Mouse (Mus musculus) gastrocnemius, postnatal 14 days (tissue): ENCODE results near the gene Fgf14. TPM values are rescaled to one million over a fixed set of nuclear protein-coding genes. Genes with fewer than 3 reads are reported as not detected.
A peak's percentile ranks its signal among the peaks of the same experiment; 100 is the strongest.
"Not testable (repeated sequence)": the region's sequence is repeated elsewhere in the genome, so short reads cannot be mapped to it uniquely, and the experiment has no call there.

ENCODE experiments used
- DNase-seq: peaks from one replicate; pipeline ENCODE4 v3.0.0; 2021; ENCODE audit warnings: mixed read lengths
- intact Hi-C: fragments of 180-260 bp; cut with DNase I; formaldehyde crosslinking; loops from one replicate; pipeline ENCODE4 v1.15.1; 2025; ENCODE audit warnings: low total_unique reads
- total RNA-seq, 2 experiments: library from RNA; stranded (reverse); gene quantifications; 2 replicates each; pipeline ENCODE4 v1.2.3; 2021

The Fgf14 gene
- total RNA-seq, 2 experiments from 2014 or later = not detected

GRCm38 (mm10) chr14:124222447-124222846 is 454.5 kb downstream of the Fgf14 start:
- no peak for DNase-seq
- intact Hi-C loops = no loop called here

GRCm38 (mm10) chr14:124220979-124221378 is 455.9 kb downstream of the Fgf14 start:
- intact Hi-C loops = no loop called here
- DNase-seq = no peak

- intact Hi-C loops = no loop called here
- DNase-seq = no peak
Measured at GRCm38 (mm10) chr14:124195806-124196205, 481.1 kb downstream of the Fgf14 start.

GRCm38 (mm10) chr14:124195331-124195730 is 481.6 kb downstream of the Fgf14 start:
- no peak for DNase-seq
- intact Hi-C loops = no loop called here

- DNase-seq = no peak
- intact Hi-C loops = no loop called here
Measured at GRCm38 (mm10) chr14:124192815-124193142, 484.1 kb downstream of the Fgf14 start.

- intact Hi-C loops = no loop called here
- DNase-seq = peak; percentile 3
Measured at GRCm38 (mm10) chr14:124191913-124192814, 484.8 kb downstream of the Fgf14 start.

- no peak for DNase-seq
- intact Hi-C loops = no loop called here
Measured at GRCm38 (mm10) chr14:124180265-124180664, 496.7 kb downstream of the Fgf14 start.

GRCm38 (mm10) chr14:124174111-124174510 is 502.8 kb downstream of the Fgf14 start:
- DNase-seq = no peak
- intact Hi-C loops = no loop called here

GRCm38 (mm10) chr14:124163618-124164185 is 513.2 kb downstream of the Fgf14 start:
- intact Hi-C loops = loop anchor here (10.0 kb wide), 1 partner anchor 249 kb away; no protein-coding TSS in a partner anchor
- DNase-seq = no peak

- intact Hi-C loops = no loop called here
- no peak for DNase-seq
Measured at GRCm38 (mm10) chr14:124147378-124147777, 529.5 kb downstream of the Fgf14 start.

GRCm38 (mm10) chr14:124107205-124107873 is 569.6 kb downstream of the Fgf14 start:
- no peak for DNase-seq
- intact Hi-C loops = no loop called here

GRCm38 (mm10) chr14:124083126-124083525 is 593.8 kb downstream of the Fgf14 start:
- DNase-seq = no peak
- intact Hi-C loops = no loop called here

- no peak for DNase-seq
- intact Hi-C loops = no loop called here
Measured at GRCm38 (mm10) chr14:124044016-124044415, 632.9 kb downstream of the Fgf14 start.

GRCm38 (mm10) chr14:124040651-124041050 is 636.3 kb downstream of the Fgf14 start:
- no peak for DNase-seq
- intact Hi-C loops = no loop called here

- intact Hi-C loops = no loop called here
- DNase-seq = no peak
Measured at GRCm38 (mm10) chr14:124037434-124037833, 639.5 kb downstream of the Fgf14 start.

- DNase-seq = no peak
- intact Hi-C loops = no loop called here
Measured at GRCm38 (mm10) chr14:124036575-124037205, 640.2 kb downstream of the Fgf14 start.

- intact Hi-C loops, DNase-seq: not testable (repeated sequence)
Measured at GRCm38 (mm10) chr14:124033302-124033701, 643.6 kb downstream of the Fgf14 start.

- DNase-seq = no peak
- intact Hi-C loops = no loop called here
Measured at GRCm38 (mm10) chr14:124027886-124028670, 648.8 kb downstream of the Fgf14 start.

- no peak for DNase-seq
- intact Hi-C loops = no loop called here
Measured at GRCm38 (mm10) chr14:123990591-123991195, 686.2 kb downstream of the Fgf14 start.
